Mouse (Mus musculus) frontal cortex, postnatal 25 days (tissue): ENCODE measurements around the gene Tmc2.

Experiments used
- DNase-seq, 2 experiments: peaks; one replicate each; pipeline ENCODE4 v3.0.0; 2022; ENCODE audit warnings: low spot score in 2 of 2

The Tmc2 gene

DNA sequence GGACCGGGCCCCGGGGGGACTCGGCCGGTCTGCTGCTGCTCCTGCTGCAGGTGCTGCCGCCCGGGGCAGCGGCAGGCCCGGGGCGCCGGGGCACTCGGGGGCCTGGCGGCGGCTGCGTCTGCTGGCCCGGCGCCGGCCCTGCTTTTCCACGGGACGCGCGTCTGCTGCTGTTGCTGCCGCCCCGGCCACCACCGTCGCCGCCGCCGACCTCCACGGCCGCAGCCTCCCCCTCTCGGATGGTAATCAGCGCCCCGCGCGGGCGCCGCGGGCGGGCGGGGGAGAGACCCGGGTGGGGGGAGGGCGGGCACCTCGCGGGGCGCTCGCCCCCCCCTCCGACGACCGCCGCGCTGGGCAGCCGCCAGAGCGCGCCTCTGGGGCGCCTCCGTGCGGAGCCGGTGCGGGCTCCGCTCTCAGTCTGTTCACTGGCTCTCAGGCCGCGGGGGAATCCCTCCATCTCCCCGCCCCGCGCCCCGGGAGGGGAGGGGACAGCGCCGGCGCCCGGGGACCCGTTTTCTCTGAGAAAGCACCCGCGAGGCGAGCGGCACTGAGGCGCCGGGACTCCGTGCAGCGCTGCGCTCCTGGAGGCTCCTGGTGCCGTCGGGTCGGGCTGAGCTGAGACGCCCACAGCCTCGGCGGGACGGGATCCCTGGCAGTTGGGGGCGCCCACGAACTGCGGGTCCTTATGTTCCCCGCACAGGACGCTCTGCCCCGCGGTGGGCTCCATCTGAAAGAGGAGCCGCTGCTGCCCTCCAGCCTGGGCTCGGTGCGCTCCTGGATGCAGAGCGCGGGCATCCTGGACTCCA, 100.5 kb downstream of the Tmc2 start:
- no peak for DNase-seq

DNA sequence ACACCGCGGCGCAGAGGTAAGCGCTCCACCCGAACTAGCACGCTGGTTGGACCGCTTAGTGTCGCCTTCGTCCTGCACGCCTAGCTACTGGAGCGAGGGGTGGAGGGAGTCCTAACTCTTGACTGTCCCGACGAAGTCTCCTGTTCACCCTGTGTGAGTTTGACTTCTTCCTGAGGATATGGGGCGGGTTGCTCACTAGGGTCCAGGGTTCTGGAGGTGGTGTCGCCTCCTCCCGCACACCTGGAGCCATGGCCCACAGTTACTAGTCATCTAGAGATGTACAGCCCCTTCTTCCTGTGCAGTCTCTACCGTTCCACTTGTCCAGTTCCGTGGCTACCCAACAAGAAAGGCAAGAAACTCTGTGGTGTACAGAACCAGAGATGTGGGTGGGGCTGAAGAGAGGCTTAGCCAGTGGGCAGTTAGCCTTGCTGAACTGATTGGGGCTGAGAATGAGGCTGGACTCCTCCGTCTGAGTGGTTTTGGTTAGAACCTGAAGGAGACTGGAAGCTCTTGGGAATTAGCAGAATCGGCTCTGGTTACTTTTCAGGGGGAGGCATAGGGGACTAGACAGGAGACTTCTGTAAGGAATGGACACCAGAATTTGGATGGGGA, 101.2 kb downstream of the Tmc2 start:
- no peak for DNase-seq

DNA sequence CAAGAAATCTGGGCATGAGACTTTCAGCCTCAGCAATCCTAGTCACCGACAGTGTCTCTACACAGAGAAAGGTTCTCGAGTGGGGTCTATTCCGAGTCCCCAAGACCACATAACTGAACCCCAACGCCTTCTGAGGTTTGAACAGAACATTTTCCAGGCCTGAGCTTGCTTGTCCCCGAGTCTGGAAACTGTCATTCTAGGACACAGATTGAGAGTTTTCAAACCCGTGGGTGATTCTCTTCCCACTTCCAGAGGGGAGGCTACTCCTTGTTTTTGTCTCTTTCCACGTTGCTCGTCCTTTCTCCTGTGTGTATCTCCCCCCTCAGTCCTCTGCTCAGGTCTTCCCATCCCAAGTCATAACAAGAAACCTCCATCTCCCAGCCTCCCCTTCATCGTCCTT, 102.6 kb downstream of the Tmc2 start:
- no peak for DNase-seq

DNA sequence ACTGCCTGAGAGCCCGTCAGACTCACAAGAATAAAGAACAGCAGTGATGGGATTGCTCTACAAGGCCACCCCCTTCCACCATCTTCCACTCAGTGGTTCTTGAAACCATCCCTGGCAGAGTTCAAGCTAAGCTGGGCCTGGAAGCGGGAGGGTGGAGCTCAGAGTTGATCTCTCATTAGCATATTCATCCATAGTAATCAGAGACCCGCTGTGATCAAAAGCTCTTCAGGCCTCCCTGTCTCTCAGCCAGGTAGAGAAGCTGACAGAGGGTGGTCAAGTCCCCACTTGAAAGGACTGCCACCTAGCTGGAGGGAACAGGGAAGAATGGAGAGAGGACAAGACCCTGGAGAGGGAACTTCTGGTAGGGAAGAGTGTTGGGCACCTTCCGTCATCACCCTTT, 108.0 kb downstream of the Tmc2 start:
- DNase-seq = no peak
